Mouse (Mus musculus): Measurements from ENCODE around the gene Mcrip2.

DNA sequence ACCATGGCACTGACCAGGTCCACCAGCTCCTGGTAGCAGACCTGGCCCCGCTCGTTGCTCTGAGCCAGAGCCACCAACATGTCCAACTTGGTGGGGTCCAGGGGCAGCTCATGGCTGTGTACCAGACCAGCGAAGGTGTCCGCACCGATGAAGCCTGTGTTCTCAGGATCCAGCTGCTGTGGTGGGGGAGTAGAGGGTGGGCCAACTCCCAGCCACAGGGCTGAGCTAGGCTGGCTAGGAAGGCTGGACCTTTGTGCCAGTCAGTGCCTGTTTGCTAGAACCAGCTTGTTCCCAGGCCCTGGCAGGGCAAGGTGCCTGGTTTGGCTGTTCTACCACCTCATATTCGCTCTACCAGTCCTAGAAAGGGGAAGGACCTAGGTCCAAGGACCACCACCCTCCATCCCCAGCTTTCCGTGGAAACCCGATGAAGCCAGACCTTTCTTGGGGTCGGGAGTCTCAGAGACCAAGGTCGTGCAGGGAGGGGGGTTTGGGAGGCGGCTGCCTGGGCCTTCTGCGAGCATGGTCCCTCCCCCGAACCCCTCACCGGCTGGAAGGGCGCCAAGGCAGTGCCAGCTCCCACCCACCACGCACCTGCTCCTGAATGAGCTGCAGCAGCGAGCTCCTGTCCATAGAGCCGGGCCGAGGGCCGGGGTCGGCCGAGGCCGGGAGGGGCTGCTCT lies 32.0 kb downstream of the Mcrip2 start:
- TF ChIP-seq CTCF (IDR thresholded peaks at IDR 0.05; ENCODE audit: low read depth): no peak
- TF ChIP-seq EP300 (optimal IDR thresholded peaks at IDR 0.05): no peak
